Mouse (Mus musculus) adipose tissue, adult 10 weeks (tissue): ENCODE results near the gene Klrc1. TPM values are rescaled to one million over a fixed set of nuclear protein-coding genes. Genes with fewer than 3 reads are reported as not detected.

Experiments
- polyA plus RNA-seq: library from polyadenylated mRNA; stranded (reverse); fragments of 350-450 nt; fragmentation: Illumina TruSeq; extraction: RNeasy Lipid Tissue Mini Kit (QIAGEN cat#74804); gene quantifications from one replicate; pipeline ENCODE4 v1.2.3, GENCODE M21; 2014; ENCODE audit warnings: low read depth, low replicate concordance

Klrc1 gene
- polyA plus RNA-seq, result 0.27 TPM

DNA sequence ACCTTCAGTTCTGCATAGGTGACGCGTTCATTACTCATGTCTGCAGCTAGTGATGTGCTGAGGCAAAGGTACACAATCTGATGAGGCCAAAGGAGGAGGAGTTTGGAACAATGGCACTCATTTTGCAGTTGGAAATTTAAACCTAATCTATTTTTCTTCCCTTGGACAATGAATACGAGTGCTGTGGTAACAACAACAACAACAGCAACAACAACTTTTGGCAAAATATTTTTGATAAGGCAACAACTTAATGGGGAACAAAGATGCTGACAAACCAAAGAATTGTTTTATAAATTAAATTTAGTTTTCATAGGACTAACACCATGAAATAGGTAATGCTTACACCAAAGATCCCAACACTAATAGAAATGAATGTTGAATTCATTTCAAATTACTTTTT lies at the start of gene Klrc1:
Gene Klrc1 (minus strand): TSS at position 101 of the 400 bp plus-strand sequence.

DNA sequence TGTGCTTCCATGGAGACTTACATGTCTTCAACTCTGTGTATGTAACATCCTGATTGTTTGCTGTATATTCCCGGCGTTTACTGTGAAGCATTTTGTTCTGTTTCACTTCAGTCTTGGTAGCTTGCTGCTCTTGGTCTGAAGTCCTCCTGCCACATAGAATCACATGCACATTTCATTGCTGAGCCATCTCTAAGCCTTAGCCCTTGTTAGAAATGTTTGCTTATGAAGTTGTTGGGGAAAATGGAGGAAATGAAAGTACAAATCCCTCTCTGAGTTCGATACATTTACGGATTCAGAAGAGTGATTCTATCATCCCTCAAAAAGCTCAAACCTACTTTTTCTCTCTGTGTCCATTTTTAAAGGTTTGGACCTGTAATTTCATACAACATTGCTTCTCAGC lies 38.3 kb upstream of the Klrc1 start, which contains the start of gene Klri1:
Gene Klri1 (minus strand): TSS at position 101 of the 400 bp plus-strand sequence.

DNA sequence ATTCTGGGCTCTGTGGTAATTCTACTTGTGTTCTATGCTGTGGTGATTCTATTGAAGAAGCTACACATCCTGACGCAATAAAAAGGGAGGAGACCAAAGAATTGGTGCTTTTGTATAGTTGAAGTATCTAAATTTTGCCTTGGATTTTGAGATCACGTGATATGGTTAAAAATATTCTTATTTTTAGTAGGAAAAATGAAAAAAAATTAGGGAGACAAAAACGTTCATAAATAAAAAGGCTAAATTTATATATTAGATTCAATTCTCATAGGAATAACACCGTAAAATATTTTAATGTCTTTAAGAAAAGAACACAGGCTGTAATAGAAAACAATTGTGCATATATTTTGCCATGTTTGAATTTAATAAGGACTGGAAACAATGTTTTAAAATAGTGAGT lies 18.2 kb downstream of the Klrc1 start, which contains the start of gene Klrc2:
Gene Klrc2 (minus strand): TSS at position 101 of the 400 bp plus-strand sequence.

DNA sequence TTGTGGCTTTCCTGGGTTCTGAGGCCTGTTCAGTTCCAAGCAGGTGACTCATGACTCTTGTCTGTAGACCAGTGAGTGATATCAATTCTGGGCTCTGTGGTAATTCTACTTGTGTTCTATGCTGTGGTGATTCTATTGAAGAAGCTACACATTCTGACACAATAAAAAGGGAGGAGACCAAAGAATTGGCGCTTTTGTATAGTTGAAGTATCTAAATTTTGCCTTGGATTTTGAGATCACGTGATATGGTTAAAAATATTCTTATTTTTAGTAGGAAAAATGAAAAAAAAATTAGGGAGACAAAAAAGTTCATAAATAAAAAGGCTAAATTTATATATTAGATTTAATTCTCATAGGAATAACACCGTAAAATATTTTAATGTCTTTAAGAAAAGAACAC lies 35.5 kb downstream of the Klrc1 start, which contains the start of gene Klrc3:
Gene Klrc3 (minus strand): TSS at position 101 of the 400 bp plus-strand sequence.

DNA sequence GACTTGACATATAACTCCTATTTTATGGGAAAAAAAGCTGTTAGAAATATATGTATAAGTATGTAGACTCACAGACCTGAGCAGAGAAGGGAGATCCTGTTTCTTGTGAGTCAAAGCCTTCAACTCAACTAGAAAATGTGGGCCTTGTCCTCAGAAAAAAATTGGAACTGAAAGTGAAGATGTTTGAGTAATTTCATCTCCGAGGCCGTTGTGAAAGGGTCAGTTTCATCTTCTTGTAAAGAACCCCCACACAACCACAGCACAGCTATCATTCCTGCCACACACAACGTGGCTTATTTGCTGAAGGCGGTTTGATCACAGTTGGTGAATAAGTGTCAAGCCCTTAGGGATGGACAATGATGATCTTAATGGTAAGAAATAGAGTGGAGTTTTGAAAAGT lies 55.0 kb downstream of the Klrc1 start, which contains the start of gene Klrk1:
Gene Klrk1 (minus strand): TSS at position 130 of the 400 bp plus-strand sequence.

Other genes with a start within 250 kb of the Klrc1 start
- gene Clec1a, start 227.0 kb downstream of the Klrc1 start, polyA plus RNA-seq, result 2.6 TPM
- gene Olr1, start 171.8 kb downstream of the Klrc1 start, polyA plus RNA-seq, result 0.38 TPM
- not detected for gene Tmem52b, start 166.4 kb downstream of the Klrc1 start, polyA plus RNA-seq
- gene Gabarapl1, start 145.8 kb downstream of the Klrc1 start, polyA plus RNA-seq, result 177 TPM
- gene Klre1, start 101.1 kb downstream of the Klrc1 start, polyA plus RNA-seq, result 0.68 TPM
- 2.8 TPM for gene Klrd1, start 87.2 kb downstream of the Klrc1 start, polyA plus RNA-seq
- 3.0 TPM for gene Klrk1, start 55.1 kb downstream of the Klrc1 start, polyA plus RNA-seq
- not detected for gene Klrc3, start 35.6 kb downstream of the Klrc1 start, polyA plus RNA-seq
- gene Klrc2, start 18.3 kb downstream of the Klrc1 start, polyA plus RNA-seq, result 0.15 TPM
- 0.68 TPM for gene Klri1, start 38.2 kb upstream of the Klrc1 start, polyA plus RNA-seq
- gene Klri2, start 61.5 kb upstream of the Klrc1 start, polyA plus RNA-seq, result 0.12 TPM
- gene Gm156, start 105.3 kb upstream of the Klrc1 start, polyA plus RNA-seq, result not detected
- gene Gm17631, start 183.7 kb upstream of the Klrc1 start, polyA plus RNA-seq, result not detected
- gene Klra17, start 197.7 kb upstream of the Klrc1 start, polyA plus RNA-seq, result 0.27 TPM
- not detected for gene Klra5, start 238.7 kb upstream of the Klrc1 start, polyA plus RNA-seq